Mouse (Mus musculus) mature B cell (primary cell): ENCODE results near the gene Rpl22.

Experiments
- in situ Hi-C: fragments of 300-500 bp; cut with MboI; formaldehyde crosslinking; loops from 2 replicates; pipeline ENCODE4 v1.14.3; 2019

The Rpl22 gene

DNA sequence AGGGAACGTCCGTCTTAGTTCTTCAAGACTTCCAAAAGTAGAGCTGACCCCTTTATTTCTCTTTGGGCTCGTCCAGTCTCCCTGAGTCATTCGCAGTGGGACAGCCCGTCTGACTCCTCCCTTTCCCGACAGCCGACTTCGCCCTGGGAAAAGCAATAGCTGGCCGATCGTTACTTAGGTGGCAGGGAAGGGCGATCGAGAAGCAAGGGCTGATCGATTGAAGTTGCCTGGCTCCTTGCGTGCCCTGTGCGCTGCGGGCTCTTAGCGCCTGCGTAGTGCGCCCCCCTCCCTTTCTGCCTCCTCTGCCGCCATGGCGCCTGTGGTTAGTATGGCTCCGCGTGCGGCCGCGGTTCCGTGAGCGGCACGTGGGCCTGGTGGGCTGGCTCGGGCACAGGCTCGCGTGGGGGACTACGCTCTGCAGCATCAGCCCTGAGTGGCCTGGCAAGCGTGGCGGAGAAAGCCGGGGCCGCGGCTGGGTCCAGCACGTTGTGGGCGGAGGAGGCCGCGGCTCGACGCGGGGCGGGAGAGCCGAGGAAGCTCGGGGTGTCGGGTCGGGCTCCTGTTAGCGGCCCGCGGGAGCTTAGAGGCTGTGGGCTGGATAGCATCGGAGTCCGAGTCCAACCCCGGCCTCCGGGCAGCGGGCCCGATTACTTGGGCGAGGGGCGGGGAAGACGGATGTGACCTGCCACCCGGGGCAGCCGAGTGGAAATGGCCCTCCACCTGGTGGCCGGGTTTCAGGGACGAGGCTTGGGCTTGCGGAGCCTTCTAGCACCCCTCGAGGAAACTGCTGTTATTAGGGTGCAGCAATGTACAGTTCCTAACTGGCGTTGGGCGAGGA, at the start of gene Rpl22:
Gene Rpl22 (plus strand): TSS at position 169 of the 838 bp plus-strand sequence.
- in situ Hi-C loops, result loop anchor here (10.0 kb wide), 1 partner anchor 149 kb away; the partner anchor contains the start of genes Kcnab2 and Nphp4

DNA sequence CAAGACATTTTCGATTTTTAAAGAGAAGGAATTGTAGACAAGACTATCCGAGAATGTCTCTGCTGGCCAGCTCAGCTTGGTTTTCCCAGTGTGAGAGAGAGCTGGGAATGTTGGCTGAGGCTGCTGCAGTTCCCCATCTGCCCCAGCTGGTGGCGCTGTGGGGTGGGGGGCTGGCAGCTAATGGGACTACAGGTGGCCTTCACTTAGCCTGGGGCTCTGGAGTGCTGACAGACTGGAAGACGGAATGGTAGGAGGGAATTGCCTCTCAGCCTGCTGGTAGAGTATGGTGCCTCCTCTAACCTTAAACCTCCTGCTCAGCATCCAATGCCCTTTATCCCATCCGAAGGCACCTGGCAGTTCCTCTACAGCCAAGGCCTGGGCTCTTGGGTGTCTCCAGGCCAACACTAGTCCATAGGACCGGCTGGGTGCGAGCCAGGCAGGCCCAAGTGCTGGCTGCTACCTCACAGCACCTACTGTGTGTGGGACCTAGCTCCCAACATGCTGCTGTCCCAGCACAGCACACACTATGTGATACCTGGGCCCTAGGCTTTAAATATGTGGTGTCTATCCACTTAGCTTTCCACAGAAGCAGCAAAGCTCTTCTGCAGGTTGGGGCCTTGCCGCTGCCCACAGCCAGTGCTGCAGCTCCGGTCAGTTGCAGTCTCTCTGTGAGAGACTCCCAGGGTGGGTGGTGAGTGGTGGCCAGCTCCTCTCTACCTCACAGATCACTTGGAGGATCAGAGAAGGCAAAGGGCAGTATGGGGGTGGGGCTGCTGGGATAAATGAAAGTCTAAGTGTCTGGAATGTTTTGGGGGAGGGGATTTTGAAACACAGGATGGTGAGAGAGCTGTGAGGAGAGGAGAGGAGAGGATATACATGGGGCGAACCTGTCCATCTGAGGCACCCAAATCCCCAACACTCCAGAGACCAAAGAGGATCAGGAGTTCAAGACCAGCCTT, 48.9 kb upstream of the Rpl22 start:
- in situ Hi-C loops, result no loop called here

DNA sequence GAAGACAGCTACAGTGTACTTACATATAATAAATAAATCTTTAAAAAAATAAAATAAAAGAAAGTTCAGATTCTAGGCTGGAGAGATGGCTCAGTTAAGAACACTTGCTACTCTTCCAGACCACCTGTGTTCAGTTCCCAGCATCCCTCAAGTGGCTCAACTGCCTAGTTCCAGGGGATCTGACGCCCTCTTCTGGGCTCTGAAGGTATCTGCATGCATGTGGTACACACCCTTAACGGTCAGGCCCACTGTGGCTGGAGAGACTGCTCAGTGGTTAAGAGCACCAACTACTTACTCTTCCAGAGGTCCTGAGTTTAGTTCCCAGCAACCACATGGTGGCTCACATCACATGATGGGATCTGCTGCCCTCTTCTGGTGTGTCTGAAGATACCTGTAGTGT, 47.6 kb upstream of the Rpl22 start:
- in situ Hi-C loops, result no loop called here

DNA sequence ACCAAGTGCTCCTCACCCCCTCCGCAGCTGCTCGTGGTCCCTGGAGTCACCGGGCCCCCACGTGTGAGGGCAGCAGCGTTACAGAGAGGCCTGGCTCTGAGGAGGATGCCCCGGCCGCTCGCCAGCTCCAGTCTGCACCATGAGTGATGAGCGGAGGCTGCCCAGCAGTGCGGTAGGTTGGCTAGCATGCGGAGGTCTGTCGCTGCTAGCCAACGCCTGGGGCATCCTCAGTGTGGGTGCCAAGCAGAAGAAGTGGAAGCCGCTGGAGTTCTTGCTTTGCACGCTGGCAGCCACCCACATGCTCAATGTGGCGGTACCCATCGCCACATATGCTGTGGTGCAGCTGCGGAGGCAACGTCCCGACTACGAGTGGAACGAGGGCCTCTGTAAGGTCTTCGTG, 46.6 kb upstream of the Rpl22 start:
- in situ Hi-C loops, result no loop called here

DNA sequence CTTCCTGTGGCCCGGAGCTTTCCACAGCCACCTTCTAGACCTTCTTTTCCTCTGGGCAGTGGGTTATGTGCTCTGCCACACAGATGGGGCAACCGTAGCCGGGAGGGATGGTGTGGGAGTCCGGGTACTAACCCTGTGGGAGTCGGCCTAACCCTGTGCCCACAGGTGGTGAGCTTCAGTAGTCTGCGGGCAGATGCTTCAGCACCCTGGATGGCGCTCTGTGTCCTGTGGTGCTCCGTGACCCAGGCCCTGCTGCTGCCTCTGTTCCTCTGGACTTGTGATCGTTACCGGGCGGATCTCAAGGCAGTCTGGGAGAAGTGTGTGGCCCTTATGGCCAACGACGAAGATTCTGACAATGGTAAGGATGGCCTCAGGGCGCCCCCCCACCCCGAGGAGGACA, 43.9 kb upstream of the Rpl22 start:
- in situ Hi-C loops, result no loop called here

DNA sequence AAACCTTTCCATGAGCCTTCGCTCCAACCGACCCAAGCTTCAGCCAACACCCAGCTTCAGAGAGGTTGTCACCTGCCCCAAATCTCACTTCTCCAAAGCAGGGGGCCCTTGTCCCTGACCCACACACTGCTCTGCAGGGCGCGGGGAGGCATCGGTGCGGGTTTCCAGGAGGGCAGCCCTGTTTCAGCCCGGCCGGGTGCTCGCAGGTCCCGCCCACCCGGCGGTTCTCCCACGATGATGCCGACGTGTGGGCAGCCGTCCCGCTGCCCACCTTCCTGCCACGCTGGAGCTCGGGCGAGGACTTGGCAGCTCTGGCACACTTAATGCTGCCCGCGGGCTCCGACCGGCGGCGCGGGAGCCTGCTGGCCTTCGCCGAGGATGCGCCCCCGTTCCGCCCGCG, 42.8 kb upstream of the Rpl22 start:
- in situ Hi-C loops, result no loop called here

DNA sequence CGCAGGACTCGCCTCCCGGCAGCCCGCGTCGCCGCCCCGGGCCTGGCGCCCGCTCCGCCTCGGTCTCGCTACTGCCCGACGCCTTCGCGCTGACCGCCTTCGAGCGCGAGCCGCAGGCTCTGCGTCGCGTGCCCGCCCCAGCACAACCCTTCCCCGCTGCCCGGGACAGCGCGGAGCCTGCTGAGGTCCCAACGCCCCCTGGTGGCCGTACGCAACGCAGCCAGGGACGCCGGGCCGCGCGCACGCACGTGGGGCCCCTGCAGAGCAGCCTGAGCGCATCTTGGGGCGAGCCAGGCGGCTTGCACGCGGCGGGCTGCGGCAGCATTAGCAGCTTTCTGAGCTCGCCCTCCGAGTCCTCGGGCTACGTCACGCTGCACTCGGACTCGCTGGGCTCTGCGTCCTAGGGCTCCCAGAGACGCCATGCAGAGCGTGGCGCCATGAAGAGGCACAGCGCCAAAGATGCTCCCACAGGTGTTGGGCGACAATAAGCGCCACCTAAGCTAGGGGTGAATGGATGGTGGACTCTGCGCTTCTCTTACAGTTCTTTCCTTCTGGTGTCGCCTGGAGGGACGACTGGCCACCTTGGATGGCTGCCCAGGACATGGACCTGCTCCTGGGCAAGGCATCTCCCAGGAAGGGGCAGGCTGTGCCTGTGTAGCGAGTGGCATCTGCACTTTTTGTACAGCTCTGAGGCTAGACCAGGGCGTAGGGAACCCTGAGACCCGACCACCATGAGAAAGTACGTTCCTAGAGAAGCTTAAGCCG, 42.2 kb upstream of the Rpl22 start:
- in situ Hi-C loops, result no loop called here

DNA sequence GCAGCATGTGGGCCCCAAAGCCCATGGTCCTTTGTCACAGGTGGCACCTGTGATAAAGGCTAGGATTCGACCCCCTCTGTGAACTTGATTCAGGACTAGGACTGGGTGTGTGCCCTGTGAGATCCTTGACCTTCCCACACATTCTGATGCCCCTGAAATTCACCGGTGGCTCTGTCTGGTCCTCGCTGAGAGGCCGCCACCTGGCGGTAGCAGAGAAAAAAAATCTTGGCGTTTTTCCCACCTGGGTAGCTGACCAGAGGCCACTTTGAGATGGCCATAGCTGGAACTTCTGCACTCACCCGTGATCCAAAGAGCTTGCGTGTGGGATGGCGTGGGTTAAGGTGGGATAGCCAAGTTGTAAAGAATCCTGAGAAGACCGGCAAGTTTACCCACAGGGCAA, 40.0 kb upstream of the Rpl22 start:
- in situ Hi-C loops, result no loop called here

DNA sequence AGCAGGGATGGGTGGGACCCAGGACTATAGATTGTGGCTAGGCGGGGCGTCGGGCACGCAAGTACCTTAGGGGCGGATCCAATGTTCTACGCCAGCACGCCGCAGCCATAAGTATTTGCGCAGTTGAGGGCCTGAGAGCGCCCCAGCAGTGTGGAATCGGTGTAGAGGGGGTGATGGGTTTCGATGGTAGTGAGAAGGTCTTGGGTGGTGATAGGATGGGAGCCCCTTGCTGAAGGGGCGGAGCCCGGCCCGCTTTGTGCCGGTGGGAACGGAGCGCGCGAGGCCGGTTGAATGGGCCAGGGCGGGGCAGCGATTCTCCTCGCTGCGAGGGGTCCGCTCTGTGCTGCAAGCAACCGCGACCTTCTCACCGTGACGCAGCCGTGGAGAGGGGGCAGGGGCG, 39.4 kb upstream of the Rpl22 start:
- in situ Hi-C loops, result no loop called here

DNA sequence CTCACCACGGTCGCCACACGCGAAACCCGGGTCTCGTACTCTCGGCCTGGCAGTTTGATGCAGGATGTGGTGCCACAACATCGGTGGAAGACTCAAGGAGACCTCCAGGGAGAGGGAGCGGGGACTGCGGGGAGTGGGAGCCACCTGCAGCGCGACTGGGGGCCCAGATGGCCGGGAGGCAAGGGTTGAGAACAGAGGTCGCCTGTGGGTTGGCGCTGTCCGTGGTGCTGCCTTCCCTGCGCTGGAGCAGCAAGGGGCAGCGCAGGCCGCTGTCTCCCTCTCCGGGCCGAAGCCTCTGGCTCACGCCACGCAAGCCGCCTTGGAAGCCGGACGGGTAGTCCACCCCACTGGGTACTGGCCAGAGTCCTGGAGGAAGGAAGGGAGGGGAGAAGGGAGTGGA, 38.7 kb upstream of the Rpl22 start:
- in situ Hi-C loops, result no loop called here

DNA sequence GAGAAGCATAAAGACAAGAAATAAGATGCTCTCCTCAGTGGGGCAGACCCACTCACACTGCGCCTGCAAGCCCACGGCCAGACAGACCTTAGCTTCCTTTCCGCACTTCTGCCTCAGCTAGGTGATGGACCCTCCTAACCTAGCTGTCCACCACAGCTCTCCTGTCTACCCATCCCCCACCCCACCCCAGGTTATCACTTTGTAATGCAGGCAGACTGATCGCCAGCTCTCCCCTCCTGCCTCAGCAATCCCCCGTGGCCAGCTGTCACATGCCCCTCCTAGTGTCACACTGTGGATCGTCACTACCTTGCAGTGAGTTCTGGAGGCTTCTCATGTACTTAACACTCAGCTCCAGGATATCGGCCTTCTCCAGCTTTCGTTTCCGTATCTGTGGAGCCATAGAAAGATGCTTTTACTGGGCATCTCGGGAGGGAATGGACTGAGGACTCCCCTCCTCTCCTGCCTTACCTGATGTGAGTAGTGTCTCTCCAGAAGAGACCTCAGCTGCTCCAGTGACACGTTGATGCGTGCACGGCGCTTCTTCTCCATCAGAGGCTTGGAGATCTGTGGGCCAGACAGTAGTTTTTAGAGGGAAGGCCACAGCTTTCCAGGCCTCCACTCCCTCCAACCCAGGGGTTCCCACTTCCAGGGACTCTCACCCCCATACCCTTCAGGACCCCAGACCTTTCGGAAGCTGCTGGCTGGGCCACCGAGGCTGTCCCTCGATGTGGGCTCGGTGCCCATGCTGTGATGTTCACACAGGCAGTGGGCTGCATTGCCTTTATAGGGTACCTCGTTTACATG, 38.0 kb upstream of the Rpl22 start:
- in situ Hi-C loops, result no loop called here

DNA sequence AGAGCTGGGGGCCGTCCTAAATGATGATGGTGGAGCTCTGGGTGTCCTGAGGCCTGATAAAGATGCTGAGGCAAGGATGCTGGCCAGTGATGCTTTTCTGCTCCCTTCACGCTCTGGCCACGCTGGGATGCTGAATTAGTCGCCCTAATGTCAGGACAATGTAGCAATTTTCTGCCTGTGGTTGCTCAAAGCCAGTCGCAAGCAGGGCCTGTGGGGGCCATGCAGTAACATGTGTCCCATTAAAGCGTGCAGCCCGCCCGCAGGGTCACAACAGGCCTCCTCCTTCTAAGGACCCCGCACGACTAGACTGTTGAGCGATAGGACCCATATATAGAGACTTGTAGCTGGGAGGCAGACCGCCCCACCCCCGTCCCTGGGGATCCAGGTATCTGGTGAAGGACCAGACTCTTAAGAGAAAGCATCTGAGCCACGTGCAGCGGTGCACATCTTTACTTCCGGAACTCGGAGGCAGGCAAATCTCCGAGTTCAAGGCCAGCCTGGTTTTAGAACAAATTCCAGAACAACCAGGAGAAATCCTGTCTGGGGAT, 37.1 kb upstream of the Rpl22 start:
- in situ Hi-C loops, result no loop called here

DNA sequence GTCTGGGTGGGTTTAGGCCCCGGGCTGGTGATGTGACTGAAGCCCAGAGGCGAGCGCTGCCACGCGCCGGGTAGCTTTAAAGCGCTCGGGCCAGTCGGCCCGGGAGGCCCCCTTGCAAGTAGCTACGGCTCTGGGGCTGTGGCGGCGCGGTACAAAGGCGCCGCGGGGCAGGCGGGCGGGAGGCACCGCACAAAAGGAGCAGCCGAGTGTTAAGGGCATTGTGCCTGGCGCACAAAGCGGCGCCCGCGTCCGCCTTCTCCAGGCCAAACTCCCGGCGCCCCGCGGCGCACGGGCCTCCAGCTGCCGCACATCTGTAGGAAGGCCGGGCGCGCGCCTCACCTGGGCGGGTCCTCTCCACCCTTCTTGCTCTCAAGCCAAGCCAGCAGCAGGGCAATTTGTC, 35.2 kb upstream of the Rpl22 start:
- in situ Hi-C loops, result loop anchor here (5.0 kb wide), 1 partner anchor 118 kb away; no protein-coding TSS in a partner anchor

DNA sequence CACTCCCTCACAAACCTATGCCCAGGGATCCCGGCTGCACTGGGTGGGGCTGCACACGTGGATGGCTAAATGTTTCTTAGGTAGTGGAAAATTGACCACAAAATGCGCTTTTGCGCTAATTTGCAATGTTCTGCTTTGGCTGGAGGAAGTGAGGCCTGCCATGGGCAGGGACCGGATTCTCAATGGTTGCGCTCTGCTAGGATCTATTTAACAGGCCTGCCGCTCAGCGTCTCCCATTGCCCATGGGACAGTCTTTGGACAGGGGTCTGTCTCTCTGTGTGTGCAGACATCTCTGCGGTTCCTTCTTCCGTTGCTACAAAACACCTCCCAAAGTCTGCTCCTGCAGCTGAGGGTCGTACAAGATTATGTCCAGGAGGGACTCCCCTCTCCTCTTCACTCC, 34.6 kb upstream of the Rpl22 start:
- in situ Hi-C loops, result loop anchor here (5.0 kb wide), 1 partner anchor 119 kb away; no protein-coding TSS in a partner anchor

DNA sequence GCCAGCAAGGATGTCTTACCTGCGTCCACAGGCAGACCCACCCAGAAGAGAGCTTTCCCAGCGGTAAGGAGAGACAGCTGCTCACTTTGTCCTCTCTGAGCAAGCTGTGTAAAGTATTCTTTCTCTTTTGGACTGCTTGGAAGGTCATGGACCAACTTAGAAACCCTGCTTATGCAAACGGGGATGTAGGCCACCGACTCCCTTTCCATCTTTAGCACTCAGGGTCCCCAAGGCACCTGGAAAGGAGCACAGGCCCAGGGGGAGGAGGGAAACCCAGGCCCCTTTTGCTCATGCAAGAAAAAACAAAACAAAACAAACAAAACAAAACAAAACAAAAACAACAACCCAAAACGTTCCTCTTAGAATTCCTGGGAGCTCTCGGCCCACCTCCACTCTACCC, 34.0 kb upstream of the Rpl22 start, which contains the start of gene Hes3:
Gene Hes3 (minus strand): TSS at position 101 of the 400 bp plus-strand sequence.
- in situ Hi-C loops, result loop anchor here (5.0 kb wide), 1 partner anchor 119 kb away; no protein-coding TSS in a partner anchor

DNA sequence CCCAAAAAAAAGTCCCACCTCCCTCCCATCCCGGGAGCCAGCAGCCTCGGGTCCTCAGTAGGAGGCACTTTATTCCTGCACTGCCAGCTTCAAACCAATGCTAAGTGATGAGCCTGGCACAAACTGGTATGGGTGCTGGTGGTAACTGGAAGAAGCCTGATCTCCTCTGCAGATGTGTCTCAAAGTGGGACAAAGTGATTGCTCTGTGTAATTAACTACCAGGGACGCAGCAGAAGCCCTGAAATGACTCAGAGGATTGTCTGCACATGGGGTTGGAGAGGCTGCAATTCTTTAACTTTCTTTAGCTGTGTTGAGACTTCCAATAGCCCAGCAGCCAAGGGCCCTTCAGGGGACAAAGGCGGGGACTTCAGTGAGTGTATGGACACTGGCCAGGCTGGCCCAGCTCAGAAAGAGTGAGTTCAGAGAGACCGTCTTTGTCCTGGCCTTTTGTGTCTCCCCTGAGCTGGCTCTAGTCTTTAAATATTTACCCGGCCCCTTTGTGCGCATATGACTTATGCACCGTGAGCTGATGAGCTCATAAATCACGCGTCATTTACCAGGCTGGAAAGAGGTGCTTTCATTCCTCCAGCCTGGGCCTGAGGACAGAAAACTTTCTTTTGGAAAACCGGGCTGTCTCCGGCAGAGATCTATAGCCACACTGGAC, 33.3 kb upstream of the Rpl22 start:
- in situ Hi-C loops, result loop anchor here (5.0 kb wide), 1 partner anchor 120 kb away; no protein-coding TSS in a partner anchor

DNA sequence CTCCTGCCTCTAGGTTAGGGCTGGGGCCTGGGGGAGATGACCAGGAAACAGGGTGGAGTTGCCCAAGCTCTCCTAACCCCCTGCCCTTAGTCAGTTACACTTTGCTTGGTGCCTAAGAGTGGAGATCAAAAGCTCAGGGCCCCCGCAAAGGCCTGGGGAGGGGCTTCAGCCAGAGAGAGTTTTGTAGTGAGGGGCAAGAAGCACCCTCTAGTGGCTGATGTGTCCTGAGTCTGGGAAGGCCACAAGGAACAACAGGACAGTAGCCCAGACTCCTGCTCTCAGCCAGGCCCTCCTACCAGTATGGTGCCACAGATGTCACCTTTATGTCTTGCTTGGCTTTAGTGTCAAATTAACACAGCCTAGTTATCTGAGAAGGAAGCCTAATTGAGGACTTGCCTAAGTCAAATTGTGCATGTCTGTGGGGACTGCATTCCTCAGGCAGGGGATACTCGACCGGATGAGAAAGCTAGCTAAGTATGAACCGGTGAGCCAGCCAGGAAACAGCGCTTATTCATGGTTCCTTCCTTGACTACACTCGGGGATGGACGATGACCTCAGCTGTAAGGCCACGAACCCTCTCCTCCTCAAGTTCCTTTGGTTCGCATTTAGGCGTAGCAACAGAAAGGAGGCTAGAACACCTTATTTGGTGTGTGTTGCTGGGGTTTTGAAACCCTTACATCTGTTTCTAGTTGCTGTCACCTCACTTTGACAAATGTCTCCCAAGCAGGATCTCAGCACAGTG, 31.2 kb upstream of the Rpl22 start:
- in situ Hi-C loops, result loop anchor here (5.0 kb wide), 1 partner anchor 122 kb away; no protein-coding TSS in a partner anchor

DNA sequence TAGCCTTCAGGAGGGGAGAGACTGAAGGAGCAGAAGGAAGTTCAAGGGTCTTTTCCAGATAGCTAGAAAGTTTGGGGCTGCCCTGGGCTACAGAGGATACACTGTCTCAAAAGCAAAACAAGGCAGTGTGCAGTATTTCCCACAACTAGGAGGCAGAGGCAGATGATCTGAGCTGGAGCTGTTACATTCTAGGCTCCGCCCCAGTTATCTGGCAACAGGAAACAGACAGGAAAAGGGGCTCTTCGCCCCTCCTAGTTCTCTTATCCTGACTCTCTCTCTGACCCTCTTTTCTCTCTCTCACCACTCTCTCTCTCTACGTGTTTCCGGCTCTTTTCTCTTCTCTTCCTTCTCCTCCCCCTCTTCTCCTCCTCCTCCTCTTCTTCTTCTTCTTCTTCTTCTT, 29.6 kb upstream of the Rpl22 start:
- in situ Hi-C loops, result no loop called here

DNA sequence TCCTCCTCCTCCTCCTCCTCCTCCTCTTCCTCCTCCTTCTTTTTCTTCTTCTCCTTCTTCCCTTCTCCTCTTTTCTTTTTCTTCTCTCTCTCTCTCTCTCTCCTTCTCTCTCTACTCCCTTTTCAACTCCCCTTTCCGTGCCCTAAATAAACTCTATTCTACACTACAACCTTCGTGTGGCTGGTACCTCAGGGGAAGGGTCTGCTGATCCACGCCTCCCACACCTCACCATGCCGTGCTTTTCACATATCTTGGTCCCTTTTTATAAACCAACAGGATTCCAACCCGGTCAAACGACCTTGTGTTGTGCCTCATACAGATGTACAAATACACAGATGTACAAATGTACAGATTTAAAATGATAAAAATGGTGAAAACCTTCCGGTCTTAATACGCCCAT, 29.2 kb upstream of the Rpl22 start:
- in situ Hi-C loops, result no loop called here
